Mouse (Mus musculus) layer of hippocampus, adult 9-11 months (tissue): ENCODE results near the gene A030003K21Rik.
"Not testable (repeated sequence)": the region's sequence is repeated elsewhere in the genome, so short reads cannot be mapped to it uniquely, and the experiment has no call there.

Experiments
- DNase-seq: peaks from one replicate; pipeline ENCODE4 v3.0.0; 2022

A030003K21Rik gene

GRCm38 (mm10) chr1:82943295-82943694, at the start of gene A030003K21Rik:
A030003K21Rik (minus strand) TSS chr1:82943388.
- not testable (repeated sequence) for DNase-seq

DNA sequence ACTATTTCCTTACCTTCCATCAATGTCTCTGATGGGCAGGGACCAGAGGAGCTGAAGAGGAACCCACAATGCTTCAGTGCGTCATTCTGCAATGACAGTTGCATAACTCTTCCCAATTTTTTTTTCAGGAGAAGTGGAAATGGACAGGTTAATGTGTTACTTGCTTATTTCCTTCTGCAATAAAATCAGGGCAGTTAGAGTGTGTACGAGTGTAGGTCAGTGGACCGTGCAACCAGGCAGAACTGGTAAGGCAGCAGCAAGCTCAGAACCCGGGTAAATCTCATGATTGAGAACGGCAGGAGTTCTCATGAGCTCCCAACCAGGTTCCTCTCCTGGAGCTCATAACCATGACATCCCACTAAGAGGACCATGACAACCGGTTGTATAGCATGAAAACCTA, 48.9 kb upstream of the A030003K21Rik start:
- DNase-seq: no peak

- DNase-seq: no peak
Measured at GRCm38 (mm10) chr1:82991596-82991995, 48.4 kb upstream of the A030003K21Rik start.

- no peak for DNase-seq
Measured at GRCm38 (mm10) chr1:82991062-82991461, 47.9 kb upstream of the A030003K21Rik start.

DNA sequence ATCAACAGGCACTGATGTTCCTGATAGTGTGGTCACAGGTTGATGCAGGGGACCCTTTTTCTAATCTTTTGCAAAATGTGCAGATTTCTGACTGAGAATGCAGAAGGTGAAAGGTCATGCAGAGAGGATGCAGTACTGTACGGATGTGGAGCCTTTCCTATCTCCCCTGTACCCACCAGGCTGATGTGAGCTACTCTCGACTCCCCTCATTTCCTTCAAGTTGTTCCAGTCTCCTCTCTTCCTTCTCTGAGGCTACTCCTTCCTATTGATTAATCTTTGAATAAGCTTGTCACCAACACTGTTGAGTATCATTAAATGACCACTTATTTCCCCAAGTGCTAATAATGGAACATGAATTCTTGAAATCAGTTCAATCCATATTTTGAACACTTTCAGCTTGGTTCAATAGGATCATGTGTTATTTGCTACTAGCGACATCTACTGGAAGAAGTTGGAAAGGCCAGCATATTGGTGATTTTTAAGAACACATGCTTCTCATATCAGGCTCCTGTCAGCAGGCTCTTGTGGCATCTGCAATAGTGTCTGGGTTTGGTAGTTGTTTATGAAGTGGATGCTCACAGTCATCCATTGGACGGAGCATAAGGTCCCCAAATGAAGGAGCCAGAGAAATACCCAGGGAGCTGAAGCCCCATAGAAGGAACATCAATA, 44.5 kb upstream of the A030003K21Rik start:
- peak; percentile 59 for DNase-seq

- no peak for DNase-seq
Measured at GRCm38 (mm10) chr1:82986738-82987137, 43.5 kb upstream of the A030003K21Rik start.

- DNase-seq: no peak
Measured at GRCm38 (mm10) chr1:82977840-82978239, 34.7 kb upstream of the A030003K21Rik start.

DNA sequence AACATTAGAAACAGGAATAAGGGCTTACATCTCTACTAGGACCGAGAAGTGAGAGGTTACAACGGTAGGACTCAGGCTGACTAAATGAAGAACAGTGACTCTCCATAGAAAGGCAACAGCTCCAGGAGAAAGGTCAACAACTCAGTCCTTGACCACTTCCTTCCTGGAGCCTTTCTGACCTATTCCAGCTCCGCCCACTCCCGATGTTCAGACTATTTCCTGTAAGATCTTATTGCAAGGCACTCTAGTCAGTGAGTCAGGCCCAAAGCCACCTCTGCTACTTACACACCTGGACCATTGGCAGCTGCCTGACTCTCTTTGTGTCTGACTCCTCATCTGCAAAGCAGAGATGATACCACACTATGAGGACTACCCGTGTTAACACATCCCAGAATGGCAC, 32.6 kb upstream of the A030003K21Rik start:
- no peak for DNase-seq

- no peak for DNase-seq
Measured at GRCm38 (mm10) chr1:82974342-82974741, 31.2 kb upstream of the A030003K21Rik start.

GRCm38 (mm10) chr1:82973901-82974300, 30.7 kb upstream of the A030003K21Rik start:
- DNase-seq: no peak

- DNase-seq: no peak
Measured at GRCm38 (mm10) chr1:82973244-82973643, 30.1 kb upstream of the A030003K21Rik start.

- DNase-seq: no peak
Measured at GRCm38 (mm10) chr1:82972046-82972445, 28.9 kb upstream of the A030003K21Rik start.

DNA sequence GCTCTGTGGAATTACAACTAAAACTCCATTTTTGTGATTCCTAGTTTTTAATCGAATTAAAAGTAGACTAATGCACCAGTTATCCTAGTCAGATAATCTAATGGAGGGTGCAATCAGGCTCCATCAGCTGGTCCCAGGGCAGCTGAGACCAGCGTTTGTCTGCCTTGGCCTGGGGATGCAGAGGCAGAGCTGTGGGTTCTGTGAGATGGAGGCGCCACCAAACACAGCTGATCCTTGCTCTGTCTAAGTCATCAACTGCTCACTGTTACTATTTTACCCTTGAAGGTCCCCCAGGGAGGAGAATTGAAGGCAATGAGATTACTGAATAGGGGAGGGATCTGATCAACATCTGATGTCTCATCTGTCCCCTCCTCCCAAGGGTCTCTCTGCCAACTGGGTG, 23.2 kb upstream of the A030003K21Rik start:
- DNase-seq: no peak

DNA sequence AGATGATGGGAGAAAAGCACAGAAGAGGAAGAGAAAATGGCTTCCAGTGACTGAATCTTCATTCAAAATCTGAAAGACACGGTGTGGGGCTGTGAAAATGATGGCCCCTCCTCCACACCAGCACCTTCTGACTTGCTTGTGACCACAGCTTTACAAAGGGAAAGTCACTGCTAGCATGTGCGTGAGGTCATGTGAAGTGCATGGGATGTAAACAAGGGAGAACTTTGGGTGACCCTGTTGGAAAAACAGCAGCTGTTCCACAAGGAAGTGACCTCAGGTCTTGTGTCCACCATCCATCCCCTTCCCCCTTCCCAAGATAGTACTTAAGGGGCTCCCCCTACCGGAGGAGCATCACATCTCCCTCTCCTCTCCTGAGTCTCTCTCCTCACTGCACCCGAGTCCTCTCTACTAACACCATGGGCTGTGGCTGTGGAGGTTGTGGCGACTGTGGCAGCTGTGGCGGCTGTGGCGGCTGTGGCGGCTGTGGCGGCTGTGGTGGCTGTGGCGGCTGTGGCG, 16.7 kb upstream of the A030003K21Rik start, which contains the start of gene Gm47955:
Gm47955 (plus strand) TSS at position 417 of the 516 bp plus-strand sequence.
- DNase-seq: no peak

DNA sequence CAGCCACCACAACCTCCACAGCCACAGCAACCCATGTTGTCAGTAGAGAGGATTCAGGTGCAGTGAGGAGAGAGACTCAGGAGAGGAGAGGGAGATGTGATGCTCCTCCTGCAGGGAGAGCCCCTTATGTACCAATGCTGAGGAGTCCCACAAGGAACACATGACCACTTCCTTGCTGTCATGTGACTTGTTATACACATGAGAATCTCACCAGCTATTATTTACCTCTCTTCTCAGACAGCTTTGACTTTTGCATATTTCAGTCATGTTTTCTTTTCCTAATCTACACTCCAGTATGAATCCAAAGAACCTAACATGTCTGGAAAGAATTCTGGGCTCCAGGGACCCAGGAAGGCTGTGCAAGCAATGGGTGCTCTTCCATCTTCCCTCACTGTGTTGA, 12.7 kb upstream of the A030003K21Rik start, which contains the start of gene Gm7544:
Gm7544 (minus strand) TSS at position 101 of the 400 bp plus-strand sequence.
- not testable (repeated sequence) for DNase-seq

DNA sequence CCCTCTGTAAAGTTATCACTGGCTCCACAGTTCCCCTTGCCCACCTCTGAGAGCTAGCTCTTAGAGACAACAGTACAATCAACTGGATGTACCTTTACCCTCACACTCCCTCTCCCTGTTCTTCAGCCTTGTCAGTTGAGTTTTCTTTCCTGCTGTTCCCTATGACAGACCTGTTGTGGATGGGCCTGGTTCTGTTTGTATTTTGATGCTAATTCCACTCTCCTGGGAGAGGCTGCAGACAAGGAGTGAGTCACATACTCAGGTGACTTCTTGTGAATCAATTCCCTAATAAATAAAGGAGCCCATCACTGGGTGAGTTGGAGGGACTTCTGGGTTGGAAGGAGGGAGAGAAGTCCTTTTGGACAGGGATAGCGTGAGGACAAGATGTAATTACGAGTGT, 5.4 kb upstream of the A030003K21Rik start:
- DNase-seq: no peak

- not testable (repeated sequence) for DNase-seq
Measured at GRCm38 (mm10) chr1:82946029-82946428, 2.8 kb upstream of the A030003K21Rik start.

- DNase-seq: not testable (repeated sequence)
Measured at GRCm38 (mm10) chr1:82942505-82942904, 683 bp downstream of the A030003K21Rik start.

DNA sequence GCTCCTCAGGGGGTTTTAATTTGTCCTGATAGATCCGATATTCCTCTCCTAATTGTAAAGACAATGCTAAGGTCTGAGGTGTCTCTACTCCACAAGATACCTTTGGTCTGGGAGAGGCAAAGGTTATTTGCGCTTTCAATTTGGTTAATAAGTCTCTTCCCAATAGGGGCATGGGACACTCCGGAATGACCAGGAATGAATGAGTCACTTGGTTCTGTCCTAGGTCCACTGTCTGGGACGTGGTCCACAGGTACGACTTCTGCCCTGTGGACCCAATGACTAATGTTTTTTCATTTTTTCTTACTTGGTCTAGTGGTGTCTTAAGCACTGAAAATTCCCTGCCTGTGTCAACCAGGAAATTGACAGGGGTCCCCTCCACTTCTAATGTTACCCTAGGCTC, 4.5 kb downstream of the A030003K21Rik start:
- DNase-seq: no peak

DNA sequence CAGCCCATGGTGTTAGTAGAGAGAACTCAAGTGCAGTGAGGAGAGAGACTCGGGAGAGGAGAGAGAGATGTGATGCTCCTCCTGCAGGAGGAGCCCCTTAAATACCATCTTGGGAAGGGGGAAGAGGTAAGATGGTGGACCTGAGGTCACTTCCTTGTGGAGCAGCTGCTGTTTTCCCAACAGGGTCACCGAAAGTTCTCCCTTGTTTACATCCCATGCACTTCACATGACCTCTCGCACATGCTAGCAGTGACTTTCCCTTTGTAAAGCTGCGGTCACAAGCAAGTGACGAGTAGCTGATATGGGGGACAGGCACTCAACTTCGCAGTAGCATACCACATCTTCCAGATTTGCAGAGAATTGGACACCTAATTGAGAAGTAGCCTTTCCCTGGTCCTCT, 11.9 kb downstream of the A030003K21Rik start, which contains the start of gene Gm6217:
Gm6217 (minus strand) TSS at position 74 of the 400 bp plus-strand sequence.
- not testable (repeated sequence) for DNase-seq

GRCm38 (mm10) chr1:82930558-82930957, 12.6 kb downstream of the A030003K21Rik start:
- not testable (repeated sequence) for DNase-seq

DNA sequence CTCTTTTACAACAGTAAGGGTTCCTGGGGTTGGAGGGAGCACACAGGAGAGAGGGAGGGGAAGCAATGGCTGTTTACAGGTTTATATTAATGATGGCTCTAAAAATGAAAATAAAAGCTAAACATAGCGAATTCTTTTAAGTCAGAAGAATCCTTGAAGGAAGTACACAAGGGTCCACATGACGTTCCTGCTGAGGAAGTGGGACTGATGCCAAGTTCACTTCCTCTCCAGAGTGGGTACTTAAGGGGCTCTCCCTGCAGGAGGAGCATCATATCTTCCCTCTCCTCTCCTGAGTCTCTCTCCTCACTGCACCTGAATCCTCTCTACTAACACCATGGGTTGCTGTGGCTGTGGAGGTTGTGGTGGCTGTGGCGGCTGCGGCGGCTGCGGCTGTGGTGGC, 18.5 kb downstream of the A030003K21Rik start, which contains the start of gene A030014E15Rik:
A030014E15Rik (plus strand) TSS at position 268 of the 400 bp plus-strand sequence.
- no peak for DNase-seq

- not testable (repeated sequence) for DNase-seq
Measured at GRCm38 (mm10) chr1:82913434-82913833, 29.8 kb downstream of the A030003K21Rik start.

DNA sequence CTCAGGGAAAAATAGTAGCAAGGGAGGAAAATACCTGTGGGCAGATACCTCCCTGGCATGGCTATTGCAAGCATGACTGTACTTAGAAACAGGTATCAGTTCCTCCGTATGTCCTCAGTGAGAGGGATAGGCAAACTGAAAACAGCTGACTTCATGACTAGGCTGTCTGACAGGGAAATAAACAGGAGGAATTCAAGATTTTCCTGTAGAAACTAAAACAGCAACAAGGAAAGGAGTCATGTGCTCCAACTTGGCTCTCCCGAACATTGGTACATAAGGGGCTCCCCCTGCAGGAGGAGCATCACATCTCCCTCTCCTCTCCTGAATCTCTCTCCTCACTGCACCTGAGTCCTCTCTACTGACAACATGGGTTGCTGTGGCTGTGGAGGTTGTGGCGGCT, 30.2 kb downstream of the A030003K21Rik start, which contains the start of gene A030005L19Rik:
A030005L19Rik (plus strand) TSS at position 301 of the 400 bp plus-strand sequence.
- no peak for DNase-seq
